In genomic region chr5:31844856-31845255, GRCm38 (mm10) we compare ENCODE assay signal across 13 mouse cellular contexts.
"Had no signal": no experiment of that assay in that cellular context is flagged by ENCODE, and none has a peak within 500 bp of the region (broad histone marks: within the 10 kb centered on the region; RNA-seq: fewer than 3 reads in every experiment).

No protein-coding gene starts in this region.

- H3K4me3 ChIP-seq: kidney, embryonic 15.5 days; limb, embryonic 10.5 days; limb, embryonic 13.5 days; liver, embryonic 13.5 days had no signal

- H3K9me3 ChIP-seq: kidney, embryonic 15.5 days; limb, embryonic 10.5 days; limb, embryonic 13.5 days; liver, embryonic 13.5 days had no signal

- H3K27me3 ChIP-seq: kidney, embryonic 15.5 days; limb, embryonic 13.5 days; liver, embryonic 13.5 days had no signal

- H3K36me3 ChIP-seq: kidney, embryonic 15.5 days; limb, embryonic 10.5 days; limb, embryonic 13.5 days; liver, embryonic 13.5 days had no signal

- H3K27ac ChIP-seq: kidney, embryonic 15.5 days; limb, embryonic 10.5 days; limb, embryonic 13.5 days; liver, embryonic 13.5 days had no signal

- DNase-seq: kidney, adult 8-10 months; kidney, postnatal 10 days; kidney, postnatal 36 days; liver, embryonic 13.5 days; lung, embryonic 14.5 days; lung, postnatal 4 days; midbrain, embryonic 14.5 days; thymus, adult 18-20 months; thymus, postnatal 36 days had no signal

- H3K9ac ChIP-seq: kidney, embryonic 15.5 days; limb, embryonic 13.5 days; liver, embryonic 13.5 days; lung, embryonic 14.5 days had no signal

- H3K4me2 ChIP-seq: kidney, embryonic 15.5 days; limb, embryonic 13.5 days; liver, embryonic 13.5 days; lung, embryonic 14.5 days; midbrain, embryonic 11.5 days had no signal

- H3K4me1 ChIP-seq: limb, embryonic 10.5 days; limb, embryonic 13.5 days; liver, embryonic 13.5 days had no signal
